Comparison of ENCODE assay signal across 8 mouse cellular contexts in genomic region chr4:47208421-47208991, GRCm38 (mm10). TPM values are rescaled to one million over a fixed set of nuclear protein-coding genes. Genes with fewer than 3 reads are reported as not detected.
A peak's percentile ranks its signal among the peaks of the same experiment; 100 is the strongest.
DNase-seq lines count a peak whose midpoint lies in the region; ATAC-seq lines count a peak whose summit lies in the region.

No protein-coding gene starts in this region.

- H3K4me1 ChIP-seq in lung, embryonic 16.5 days (replicated peaks; ENCODE audit: control insufficient read depth, insufficient read depth, low read length): peaks cover 22% of the 10 kb centered on the region
- H3K4me1 ChIP-seq in embryonic facial prominence, embryonic 13.5 days: peaks cover 19% of the 10 kb centered on the region
- H3K4me1 ChIP-seq in intestine, embryonic 14.5 days (replicated peaks; ENCODE audit: control insufficient read depth, insufficient read depth, low read length): 0 out of 2 replicates have a peak, but pooled peaks cover 3% of the 10 kb centered on the region

- peak; percentile 23; the same call in 1 of the 2 replicates for ATAC-seq in lung, embryonic 16.5 days (ENCODE audit: low read depth)
- ATAC-seq in embryonic facial prominence, embryonic 13.5 days (ENCODE audit: insufficient number of reproducible peaks, insufficient read depth, low FRiP score, low TSS enrichment, low read depth): 0 out of 2 replicates have a peak, but pooled peaks have one; percentile 12
- ATAC-seq in intestine, embryonic 14.5 days (replicated peaks; ENCODE audit: low FRiP score, low TSS enrichment, low read depth): no peak

- H3K4me2 ChIP-seq in lung, embryonic 16.5 days (ENCODE audit: low read depth, low read length): peak overlapping the region; percentile 81
- peak overlapping the region; percentile 94 for H3K4me2 ChIP-seq in embryonic facial prominence, embryonic 13.5 days
- peak overlapping the region; percentile 77 for H3K4me2 ChIP-seq in intestine, embryonic 14.5 days (ENCODE audit: low read length)

- H3K9ac ChIP-seq in lung, embryonic 16.5 days (ENCODE audit: low read length): peak overlapping the region; percentile 72
- H3K9ac ChIP-seq in embryonic facial prominence, embryonic 13.5 days: peak overlapping the region; percentile 72
- peak overlapping the region; percentile 32; the same call in 1 of the 2 replicates for H3K9ac ChIP-seq in intestine, embryonic 14.5 days (ENCODE audit: low read length)

- 1% methylated on average over 40 of the region's 40 CpGs for WGBS in lung, embryonic 16.5 days
- WGBS in embryonic facial prominence, embryonic 13.5 days: 2% methylated on average over 40 of the region's 40 CpGs
- 2% methylated on average over 39 of the region's 40 CpGs for WGBS in intestine, embryonic 14.5 days

- peaks cover 22% of the 10 kb centered on the region for H3K27me3 ChIP-seq in lung, embryonic 16.5 days (ENCODE audit: control insufficient read depth, insufficient read depth, low read depth, low read length)
- H3K27me3 ChIP-seq in embryonic facial prominence, embryonic 13.5 days: peaks cover 70% of the 10 kb centered on the region
- peaks cover 47% of the 10 kb centered on the region for H3K27me3 ChIP-seq in intestine, embryonic 14.5 days (replicated peaks; ENCODE audit: control insufficient read depth, insufficient read depth, low read length)

- H3K4me3 ChIP-seq in lung, embryonic 16.5 days (ENCODE audit: low read length): peak overlapping the region; percentile 63
- peak overlapping the region; percentile 58 for H3K4me3 ChIP-seq in embryonic facial prominence, embryonic 13.5 days
- peak overlapping the region; percentile 48 for H3K4me3 ChIP-seq in intestine, embryonic 14.5 days (ENCODE audit: low read depth, low read length)

- DNase-seq in lung, postnatal 25 days (ENCODE audit: low spot score): no peak
- peak; percentile 70 for DNase-seq in intestine, embryonic 14.5 days (ENCODE audit: low spot score)
- DNase-seq in neural tube, embryonic 10.5 days (ENCODE audit: extremely low spot score, low spot score): peak; percentile 59
- DNase-seq in frontal cortex, postnatal 25 days (ENCODE audit: low spot score in 2 of 2): no peak
- DNase-seq in thymus, adult 18-20 months: no peak
- no peak for DNase-seq in urinary bladder, postnatal 10 days (ENCODE audit: low spot score)

- peak overlapping the region; percentile 30; the same call in 1 of the 2 replicates for H3K27ac ChIP-seq in lung, embryonic 16.5 days (ENCODE audit: low read length)
- 0 out of 2 replicates have a peak overlapping the region, but pooled peaks have one; percentile 28 for H3K27ac ChIP-seq in embryonic facial prominence, embryonic 13.5 days
- H3K27ac ChIP-seq in intestine, embryonic 14.5 days (ENCODE audit: low read depth): no peak overlapping the region

- no peaks in the 10 kb centered on the region for H3K9me3 ChIP-seq in lung, embryonic 16.5 days (ENCODE audit: control insufficient read depth, low read length)
- no peaks in the 10 kb centered on the region for H3K9me3 ChIP-seq in embryonic facial prominence, embryonic 13.5 days
- no peaks in the 10 kb centered on the region for H3K9me3 ChIP-seq in intestine, embryonic 14.5 days (ENCODE audit: control insufficient read depth, low read length)

- no peaks in the 10 kb centered on the region for H3K36me3 ChIP-seq in lung, embryonic 16.5 days (ENCODE audit: control insufficient read depth, insufficient read depth, low read length)
- no peaks in the 10 kb centered on the region for H3K36me3 ChIP-seq in embryonic facial prominence, embryonic 13.5 days
- no peaks in the 10 kb centered on the region for H3K36me3 ChIP-seq in intestine, embryonic 14.5 days (ENCODE audit: control insufficient read depth, insufficient read depth, low read length)

RNA-seq across cellular contexts. Expression of gene Col15a1, which starts 0.5 kb away (rescaled TPM):
- polyA plus RNA-seq in lung, embryonic 16.5 days (2015; fragmentation: Nextera tagmentation; extraction: Ambion mirVana): 31.0 TPM in 2 replicates
- polyA plus RNA-seq in embryonic facial prominence, embryonic 13.5 days (2015; fragmentation: Nextera tagmentation; extraction: Ambion mirVana): 18.3 and 19.3 TPM in 2 replicates
- 15.4 and 15.5 TPM in 2 replicates for polyA plus RNA-seq in intestine, embryonic 14.5 days (2014; fragmentation: Nextera tagmentation; extraction: Ambion mirVana)

Comparison
In these comparisons a context has a peak if more than half of its experiments do, and no peak if none do; other contexts are left out.
1. DNase-seq: peak in intestine, embryonic 14.5 days (single experiment) and neural tube, embryonic 10.5 days (single experiment); none in lung, postnatal 25 days (single experiment), frontal cortex, postnatal 25 days (0 of 2), thymus, adult 18-20 months (0 of 2) and urinary bladder, postnatal 10 days (single experiment).
2. Peak in every context shown above with its lines, with median percentiles within 50 percentile points of each other: H3K4me2 ChIP-seq, H3K4me3 ChIP-seq and H3K9ac ChIP-seq.